Mouse (Mus musculus): ENCODE measurements around the gene Cox14.

DNA sequence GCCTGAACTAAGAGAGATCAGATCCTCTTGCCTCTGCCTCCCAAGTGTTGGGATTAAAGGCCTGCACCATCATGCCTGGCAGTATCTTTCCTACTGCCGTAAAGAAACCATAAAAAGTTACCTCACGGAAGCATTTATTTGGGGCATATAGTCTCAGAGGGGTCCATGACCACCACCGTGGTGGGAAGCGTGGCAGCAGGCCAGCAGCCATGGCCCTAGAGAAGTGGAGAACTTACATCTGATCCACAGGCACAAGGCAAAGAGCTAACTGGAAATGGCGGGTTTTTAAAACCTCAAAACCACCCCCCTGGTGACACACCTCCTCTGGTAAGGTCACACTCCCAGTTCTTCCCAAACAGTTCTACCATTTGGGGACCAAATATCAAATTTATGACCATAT lies 2.8 kb downstream of the Cox14 start:
- TF ChIP-seq CTCF (IDR thresholded peaks at IDR 0.05; ENCODE audit: extremely low read depth, insufficient read length, insufficient replicate concordance, low read depth, low read length), result no peak
- no peak for TF ChIP-seq POLR2A (IDR thresholded peaks at IDR 0.05; ENCODE audit: low read depth, low read length)

All from small intestine, adult 2 months (tissue).